14 mouse cellular contexts compared by ENCODE assay signal in genomic region chr8:72735001-72735400, GRCm38 (mm10). TPM values are rescaled to one million over a fixed set of nuclear protein-coding genes. Genes with fewer than 3 reads are reported as not detected.
A peak's percentile ranks its signal among the peaks of the same experiment; 100 is the strongest.
DNase-seq lines count a peak whose midpoint lies in the region; ATAC-seq and TF ChIP-seq lines count a peak whose summit lies in the region.
"Had no signal": no experiment of that assay in that cellular context is flagged by ENCODE, and none has a peak within 500 bp of the region (broad histone marks: within the 10 kb centered on the region; RNA-seq: fewer than 3 reads in every experiment).

No protein-coding gene starts in this region.

- no peak for DNase-seq in liver, adult 2 months (ENCODE audit: extremely low read depth, low read depth, low spot score)
- no peak for DNase-seq in liver, embryonic 11.5 days (ENCODE audit: low spot score)
- DNase-seq in heart, postnatal 4 days = peak; percentile 29
- peak; percentile 72 for DNase-seq in thymus, postnatal 25 days
- DNase-seq in adrenal gland, adult 2 months = no peak
- DNase-seq: adrenal gland, postnatal 36 days; cerebellum, adult 11 months; embryo, embryonic 11 days; lung, postnatal 14 days had no signal

- H3K9ac ChIP-seq in liver, adult 2 months (ENCODE audit: low read depth, low read length) = no peak overlapping the region
- H3K9ac ChIP-seq in liver, embryonic 11.5 days (ENCODE audit: low read depth, low read length) = no peak overlapping the region
- H3K9ac ChIP-seq in midbrain, embryonic 15.5 days = no peak overlapping the region
- H3K9ac ChIP-seq: limb, embryonic 15.5 days had no signal

- no peak overlapping the region for H3K4me2 ChIP-seq in liver, embryonic 11.5 days
- H3K4me2 ChIP-seq in midbrain, embryonic 15.5 days = no peak overlapping the region
- H3K4me2 ChIP-seq: limb, embryonic 15.5 days; midbrain, embryonic 11.5 days had no signal

- no peak for TF ChIP-seq POLR2A in liver, adult 2 months (IDR thresholded peaks at IDR 0.05; ENCODE audit: extremely low read depth, insufficient read depth, low read length)

- no peak overlapping the region for H3K27ac ChIP-seq in liver, adult 2 months (replicated peaks; ENCODE audit: insufficient read depth, low read depth, low read length)
- no peak overlapping the region for H3K27ac ChIP-seq in liver, embryonic 11.5 days (ENCODE audit: low read depth, low read length)
- H3K27ac ChIP-seq in midbrain, embryonic 15.5 days = no peak overlapping the region
- H3K27ac ChIP-seq: left cerebral cortex, adult 2 months; limb, embryonic 15.5 days had no signal

- WGBS in liver, adult 2 months = 67% methylated on average over 5 of the region's 5 CpGs
- 84% methylated on average over 5 of the region's 5 CpGs for WGBS in liver, embryonic 11.5 days
- WGBS in midbrain, embryonic 15.5 days = 92% methylated on average over 5 of the region's 5 CpGs

- ATAC-seq in liver, embryonic 11.5 days (replicated peaks; ENCODE audit: low FRiP score) = no peak
- 0 out of 2 replicates have a peak, but pooled peaks have one; percentile 20 for ATAC-seq in common myeloid progenitor, adult 5-6 weeks (replicated peaks; ENCODE audit: low read depth, poor library complexity, severe bottlenecking)
- no peak for ATAC-seq in midbrain, embryonic 15.5 days (replicated peaks)

- H3K4me1 ChIP-seq in liver, adult 2 months (ENCODE audit: control insufficient read depth, insufficient read depth, low read length) = no peaks in the 10 kb centered on the region
- H3K4me1 ChIP-seq in liver, embryonic 11.5 days (replicated peaks; ENCODE audit: control insufficient read depth, insufficient read depth, low read length) = no peaks in the 10 kb centered on the region
- H3K4me1 ChIP-seq in midbrain, embryonic 15.5 days = no peaks in the 10 kb centered on the region
- H3K4me1 ChIP-seq: limb, embryonic 15.5 days had no signal

- peaks cover 47% of the 10 kb centered on the region for H3K36me3 ChIP-seq in liver, adult 2 months (ENCODE audit: control insufficient read depth, insufficient read depth, low read length)
- peaks cover 63% of the 10 kb centered on the region for H3K36me3 ChIP-seq in liver, embryonic 11.5 days (ENCODE audit: control insufficient read depth, insufficient read depth, low read length)
- H3K36me3 ChIP-seq in midbrain, embryonic 15.5 days (replicated peaks) = peaks cover 80% of the 10 kb centered on the region

- no peak overlapping the region for H3K4me3 ChIP-seq in liver, adult 2 months (ENCODE audit: insufficient read depth, low read depth, low read length)
- H3K4me3 ChIP-seq in liver, embryonic 11.5 days (ENCODE audit: low read depth, low read length) = no peak overlapping the region
- no peak overlapping the region for H3K4me3 ChIP-seq in midbrain, embryonic 15.5 days
- H3K4me3 ChIP-seq: left cerebral cortex, adult 2 months; limb, embryonic 15.5 days had no signal

- no peaks in the 10 kb centered on the region for H3K27me3 ChIP-seq in liver, adult 2 months (ENCODE audit: control insufficient read depth, insufficient read depth, low read length)
- no peaks in the 10 kb centered on the region for H3K27me3 ChIP-seq in liver, embryonic 11.5 days (replicated peaks; ENCODE audit: control insufficient read depth, insufficient read depth, low read length)
- H3K27me3 ChIP-seq in midbrain, embryonic 15.5 days (replicated peaks) = no peaks in the 10 kb centered on the region
- H3K27me3 ChIP-seq: limb, embryonic 15.5 days had no signal

- H3K9me3 ChIP-seq in liver, embryonic 11.5 days (ENCODE audit: control insufficient read depth, low read length) = no peaks in the 10 kb centered on the region
- no peaks in the 10 kb centered on the region for H3K9me3 ChIP-seq in midbrain, embryonic 15.5 days
- H3K9me3 ChIP-seq: limb, embryonic 15.5 days had no signal

- 0 out of 2 replicates have a peak, but pooled peaks have one; percentile 12 for TF ChIP-seq CTCF in liver, adult 2 months (IDR thresholded peaks at IDR 0.05; ENCODE audit: low read depth, low read length)

- H3K79me2 ChIP-seq in liver, adult 2 months (ENCODE audit: control insufficient read depth, insufficient read depth, low read length) = no peaks in the 10 kb centered on the region

RNA-seq across cellular contexts. Expression of gene Sin3b, which starts 11.9 kb away (rescaled TPM):
- total RNA-seq in liver, adult 2 months (2014; rRNA removed) = 47.9 and 59.7 TPM in 2 replicates
- 72.7 and 86.9 TPM in 2 replicates for polyA plus RNA-seq in liver, adult 2 months (2012; rRNA removed)
- polyA plus RNA-seq in liver, embryonic 11.5 days (2014; fragmentation: Nextera tagmentation; extraction: Ambion mirVana) = 110 TPM in 2 replicates
- total RNA-seq in common myeloid progenitor, adult 5-6 weeks (2017) = 90.0 and 103 TPM in 2 replicates
- 100 to 1,000 TPM; 133 to 135 TPM for total RNA-seq in heart, postnatal 4 days (2021)
- 100 to 1,000 TPM; 123 to 245 TPM for total RNA-seq in adrenal gland, adult 2 months (2021)
- 174 and 270 TPM in 2 replicates for polyA plus RNA-seq in adrenal gland, adult 2 months (2012; rRNA removed)
- polyA plus RNA-seq in midbrain, embryonic 15.5 days (2015; fragmentation: Nextera tagmentation; extraction: Ambion mirVana) = 180 and 185 TPM in 2 replicates

RNA-seq across cellular contexts. Expression of gene F2rl3, which starts 26.7 kb away (rescaled TPM):
- total RNA-seq in liver, adult 2 months (2014; rRNA removed) = 0.07 TPM in 1 of 2 replicates, not detected in the other
- 0.06 and 0.15 TPM in 2 replicates for polyA plus RNA-seq in liver, adult 2 months (2012; rRNA removed)
- polyA plus RNA-seq in liver, embryonic 11.5 days (2014; fragmentation: Nextera tagmentation; extraction: Ambion mirVana) = 8.5 and 8.6 TPM in 2 replicates
- 9.8 and 12.7 TPM in 2 replicates for total RNA-seq in common myeloid progenitor, adult 5-6 weeks (2017)
- 1 to 10 TPM; 3.5 TPM for total RNA-seq in heart, postnatal 4 days (2021)
- 1 to 10 TPM; 1.1 to 2.1 TPM for total RNA-seq in adrenal gland, adult 2 months (2021)
- 10.2 and 13.4 TPM in 2 replicates for polyA plus RNA-seq in adrenal gland, adult 2 months (2012; rRNA removed)
- 0.59 and 0.69 TPM in 2 replicates for polyA plus RNA-seq in midbrain, embryonic 15.5 days (2015; fragmentation: Nextera tagmentation; extraction: Ambion mirVana)
- total RNA-seq: left cerebral cortex, adult 2 months had no signal

Comparison
In these comparisons a context has a peak if more than half of its experiments do, and no peak if none do; other contexts are left out.
1. DNase-seq: peak in heart, postnatal 4 days (single experiment) and thymus, postnatal 25 days (single experiment); none in liver, adult 2 months (single experiment), liver, embryonic 11.5 days (single experiment) and adrenal gland, adult 2 months (single experiment).